Mouse (Mus musculus) limb, embryonic 11.5 days (tissue): ENCODE data around the gene Tspan5. TPM values are rescaled to one million over a fixed set of nuclear protein-coding genes. Genes with fewer than 3 reads are reported as not detected.

Source experiments
- ATAC-seq: fragments of 200-750 bp; cut with Nextera tagmentation; 2 replicates; pipeline ENCODE4 v1.8.0; 2017; ENCODE audit warnings: low read depth; ENCODE audit not compliant: insufficient number of reproducible peaks, low FRiP score, low TSS enrichment
- DNase-seq: peaks from one replicate; pipeline ENCODE4 v3.0.0-alpha.2; 2015; ENCODE audit warnings: low spot score
- H3K27ac ChIP-seq: fragments of 300-500 bp; sonication (generic); replicated peaks from 2 replicates; pipeline ENCODE4 v1.5.1; 2014; ENCODE audit warnings: low read depth, mild to moderate bottlenecking, low read length
- H3K27me3 ChIP-seq: fragments of 300-500 bp; sonication (generic); 2 replicates; pipeline ENCODE4 v1.6.1; 2014; ENCODE audit warnings: mild to moderate bottlenecking, low read length, mixed read lengths; ENCODE audit not compliant: control insufficient read depth, insufficient read depth
- H3K36me3 ChIP-seq: fragments of 300-500 bp; sonication (generic); 2 replicates; pipeline ENCODE4 v1.6.1; 2014; ENCODE audit warnings: mild to moderate bottlenecking, low read length, moderate library complexity, mixed read lengths; ENCODE audit not compliant: control insufficient read depth, insufficient read depth
- H3K4me1 ChIP-seq: fragments of 300-500 bp; sonication (generic); 2 replicates; pipeline ENCODE4 v1.6.1; 2014; ENCODE audit warnings: low read length, mixed read lengths; ENCODE audit not compliant: control insufficient read depth, insufficient read depth
- H3K4me2 ChIP-seq: fragments of 300-500 bp; sonication (generic); 2 replicates; pipeline ENCODE4 v1.6.1; 2014; ENCODE audit warnings: low read depth, mild to moderate bottlenecking, moderate library complexity; ENCODE audit not compliant: severe bottlenecking
- H3K4me3 ChIP-seq: fragments of 300-500 bp; sonication (generic); 2 replicates; pipeline ENCODE4 v1.5.1; 2014; ENCODE audit warnings: low read depth, low read length
- H3K9ac ChIP-seq: fragments of 300-500 bp; sonication (generic); 2 replicates; pipeline ENCODE4 v1.6.1; 2014; ENCODE audit warnings: mild to moderate bottlenecking, low read length
- H3K9me3 ChIP-seq: fragments of 300-500 bp; sonication (generic); 2 replicates; pipeline ENCODE4 v1.6.1; 2016; ENCODE audit warnings: low read length; ENCODE audit not compliant: control insufficient read depth
- WGBS: fragments of 180-500 bp; shearing (Covaris S2); extraction: QIAGEN DNeasy Blood & Tissue Kit; methylation state at CpG from one replicate; pipeline ENCODE4 v1.1.7; 2014; 5-methylcytosine and 5-hydroxymethylcytosine counted together
- polyA plus RNA-seq: library from polyadenylated mRNA; unstranded; fragments of >200 nt; fragmentation: Nextera tagmentation; extraction: Ambion mirVana; gene quantifications from 2 replicates; pipeline ENCODE4 v1.2.1, GENCODE M21; 2014

Tspan5 gene
- polyA plus RNA-seq, 1 experiment from 2014 or later = 19.9 TPM

DNA sequence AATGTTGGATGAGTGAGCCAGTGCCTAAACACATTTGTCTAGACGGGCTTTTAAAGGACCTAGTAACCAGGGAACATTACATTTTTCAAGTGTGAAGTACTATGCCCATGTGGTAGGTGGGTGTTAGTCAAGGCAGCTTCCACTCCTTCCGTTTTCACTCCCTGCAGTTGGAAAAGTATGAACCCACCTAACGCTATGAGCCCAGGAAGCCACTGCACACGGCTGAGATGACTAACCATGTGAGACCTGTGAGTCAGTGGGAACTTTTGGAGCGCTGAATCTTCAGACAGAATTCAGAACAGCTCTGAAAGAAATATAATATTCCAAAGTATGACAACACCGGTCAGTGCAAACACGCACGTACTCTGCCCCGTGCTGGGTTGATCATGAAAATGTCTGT lies 207.1 kb downstream of the Tspan5 start:
- 95% methylated on average over 9 of the region's 9 CpGs for WGBS
- Histone ChIP-seq H3K4me2 (no peak overlapping the region), H3K9ac (no peak overlapping the region), H3K4me1 (no peaks in the 10 kb centered on the region), H3K27ac (no peak overlapping the region), H3K9me3 (no peaks in the 10 kb centered on the region), H3K4me3 (no peak overlapping the region), H3K27me3 (no peaks in the 10 kb centered on the region), H3K36me3 (no peaks in the 10 kb centered on the region; the same call in 1 of the 2 replicates)
- no peak for DNase-seq
- ATAC-seq = no peak

DNA sequence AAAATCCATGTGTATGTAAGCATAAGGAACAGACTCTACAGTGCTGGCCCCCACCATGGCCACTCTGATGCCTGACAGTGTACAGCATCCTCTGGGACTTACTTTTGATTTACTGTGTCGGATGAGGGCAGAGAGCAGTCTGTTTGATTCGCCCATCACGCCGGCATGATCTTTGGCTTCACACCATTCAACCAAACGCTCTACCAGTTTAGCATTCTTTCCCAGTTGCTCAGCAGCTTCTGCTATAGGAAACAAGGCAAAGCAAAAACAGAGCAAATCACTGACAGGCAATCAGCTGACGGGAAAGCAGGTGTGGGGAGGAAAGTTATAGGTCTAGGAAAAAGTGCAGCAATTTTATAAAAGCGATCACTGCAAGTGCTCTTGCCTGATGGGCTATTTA lies 213.2 kb downstream of the Tspan5 start:
- no peak overlapping the region for H3K4me2 ChIP-seq
- H3K4me1 ChIP-seq = no peaks in the 10 kb centered on the region
- no peak overlapping the region for H3K27ac ChIP-seq
- no peak overlapping the region for H3K9ac ChIP-seq
- no peaks in the 10 kb centered on the region for H3K9me3 ChIP-seq
- no peaks in the 10 kb centered on the region for H3K27me3 ChIP-seq
- no peak for DNase-seq
- peaks cover 6% of the 10 kb centered on the region for H3K36me3 ChIP-seq
- no peak for ATAC-seq
- 97% methylated on average over 7 of the region's 7 CpGs for WGBS
- H3K4me3 ChIP-seq = no peak overlapping the region

Other genes starting within 250 kb of the Tspan5 start
- gene Eif4e, start 216.0 kb upstream of the Tspan5 start, polyA plus RNA-seq = 546 and 557 TPM in 2 replicates